Mouse (Mus musculus): ENCODE measurements around the gene Sec14l4. TPM values are rescaled to one million over a fixed set of nuclear protein-coding genes. Genes with fewer than 3 reads are reported as not detected.

Gene Sec14l4
- polyA plus RNA-seq, 1 experiment from 2014 or later = not detected

- no peak overlapping the region for H3K27ac ChIP-seq (replicated peaks)
- 20% methylated on average over 5 of the region's 5 CpGs for WGBS
These were observed 22.3 kb downstream of the Sec14l4 start for GRCm38 (mm10) chr11:4053586-4053985.

GRCm38 (mm10) chr11:4060866-4061575, 29.8 kb downstream of the Sec14l4 start:
- Histone ChIP-seq H3K36me3 (no peaks in the 10 kb centered on the region), H3K4me3 (no peak overlapping the region), H3K4me1 (replicated peaks) (no peaks in the 10 kb centered on the region), H3K4me2 (no peak overlapping the region), H3K27ac (replicated peaks) (no peak overlapping the region), H3K27me3 (no peaks in the 10 kb centered on the region; the same call in 1 of the 2 replicates), H3K9ac (no peak overlapping the region), H3K9me3 (no peaks in the 10 kb centered on the region)
- WGBS = 80% methylated on average over 5 of the region's 5 CpGs
- no peak for ATAC-seq (ENCODE audit: low read depth)

More at GRCm38 (mm10) chr11:4053586-4053985, 22.3 kb downstream of the Sec14l4 start:
- Histone ChIP-seq H3K9me3 (peaks cover 1% of the 10 kb centered on the region; the same call in 1 of the 2 replicates), H3K4me3 (no peak overlapping the region), H3K4me2 (no peak overlapping the region), H3K4me1 (replicated peaks) (no peaks in the 10 kb centered on the region), H3K9ac (no peak overlapping the region), H3K27me3 (no peaks in the 10 kb centered on the region), H3K36me3 (no peaks in the 10 kb centered on the region)
- ATAC-seq (ENCODE audit: low read depth) = no peak

DNA sequence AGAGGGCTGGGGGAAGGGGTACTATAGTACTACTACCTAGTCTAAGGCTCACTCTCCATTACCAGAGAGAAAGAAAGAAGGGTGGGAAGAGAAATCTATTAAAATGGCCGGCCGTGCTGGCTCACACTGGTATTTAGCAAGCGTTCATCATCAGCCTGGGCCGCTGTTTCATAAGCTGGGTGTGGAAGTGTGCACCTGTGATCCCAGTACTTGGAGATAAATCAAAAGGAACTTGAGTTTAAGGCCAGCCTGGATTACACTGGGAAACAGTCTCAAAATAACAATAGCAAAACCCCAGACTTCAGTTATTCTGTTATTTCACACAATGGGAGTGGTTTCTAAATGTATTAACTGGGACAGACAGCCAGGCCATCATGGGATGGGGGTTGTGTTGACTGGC, 31.3 kb downstream of the Sec14l4 start:
- H3K27ac ChIP-seq (replicated peaks) = no peak overlapping the region
- H3K9ac ChIP-seq = no peak overlapping the region
- no peak overlapping the region for H3K4me3 ChIP-seq
- no peaks in the 10 kb centered on the region for H3K36me3 ChIP-seq
- ATAC-seq (ENCODE audit: low read depth) = no peak
- H3K4me2 ChIP-seq = no peak overlapping the region
- no peaks in the 10 kb centered on the region for H3K4me1 ChIP-seq (replicated peaks)
- H3K27me3 ChIP-seq = no peaks in the 10 kb centered on the region; the same call in 1 of the 2 replicates
- WGBS = 88% methylated on average over 4 of the region's 4 CpGs
- no peaks in the 10 kb centered on the region for H3K9me3 ChIP-seq

DNA sequence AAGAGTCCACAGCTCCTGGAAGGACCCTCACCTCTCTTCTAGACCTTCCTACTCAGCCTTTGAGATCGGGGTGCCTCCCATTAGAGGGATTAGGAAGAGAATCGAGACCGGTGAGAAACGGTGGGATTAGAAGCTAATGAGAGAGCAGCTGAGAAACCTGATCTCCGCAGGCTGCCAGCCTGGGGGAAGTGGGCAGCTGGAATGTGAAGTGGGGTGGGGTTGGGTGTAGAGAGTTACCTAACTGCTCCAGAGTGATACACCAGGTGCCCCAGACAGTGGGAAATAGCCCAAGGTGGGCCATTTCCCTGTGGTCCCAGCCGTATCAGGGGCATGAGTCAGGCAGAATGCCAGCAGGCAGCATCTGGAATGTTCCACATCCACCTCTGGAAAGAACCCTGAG, 31.7 kb downstream of the Sec14l4 start:
- no peaks in the 10 kb centered on the region for H3K9me3 ChIP-seq
- H3K4me3 ChIP-seq = no peak overlapping the region
- H3K36me3 ChIP-seq = no peaks in the 10 kb centered on the region
- no peak overlapping the region for H3K4me2 ChIP-seq
- no peaks in the 10 kb centered on the region for H3K4me1 ChIP-seq (replicated peaks)
- no peak overlapping the region for H3K9ac ChIP-seq
- WGBS = 80% methylated on average over 6 of the region's 6 CpGs
- no peak overlapping the region for H3K27ac ChIP-seq (replicated peaks)
- ATAC-seq (ENCODE audit: low read depth) = no peak
- H3K27me3 ChIP-seq = no peaks in the 10 kb centered on the region; the same call in 1 of the 2 replicates

GRCm38 (mm10) chr11:4064627-4065122, 33.4 kb downstream of the Sec14l4 start, which contains the start of gene Sec14l3:
Gene Sec14l3 (plus strand): TSS chr11:4064841.
- Histone ChIP-seq H3K4me2 (no peak within 1 kb of the TSS), H3K9me3 (no peaks in the 10 kb centered on the region), H3K36me3 (no peaks in the 10 kb centered on the region), H3K4me1 (replicated peaks) (no peaks in the 10 kb centered on the region), H3K27ac (replicated peaks) (no peak within 1 kb of the TSS), H3K9ac (no peak within 1 kb of the TSS), H3K27me3 (no peaks in the 10 kb centered on the region; the same call in 1 of the 2 replicates), H3K4me3 (no peak within 1 kb of the TSS)
- 64% methylated on average over 5 of the region's 5 CpGs for WGBS
- no peak for ATAC-seq (ENCODE audit: low read depth)

DNA sequence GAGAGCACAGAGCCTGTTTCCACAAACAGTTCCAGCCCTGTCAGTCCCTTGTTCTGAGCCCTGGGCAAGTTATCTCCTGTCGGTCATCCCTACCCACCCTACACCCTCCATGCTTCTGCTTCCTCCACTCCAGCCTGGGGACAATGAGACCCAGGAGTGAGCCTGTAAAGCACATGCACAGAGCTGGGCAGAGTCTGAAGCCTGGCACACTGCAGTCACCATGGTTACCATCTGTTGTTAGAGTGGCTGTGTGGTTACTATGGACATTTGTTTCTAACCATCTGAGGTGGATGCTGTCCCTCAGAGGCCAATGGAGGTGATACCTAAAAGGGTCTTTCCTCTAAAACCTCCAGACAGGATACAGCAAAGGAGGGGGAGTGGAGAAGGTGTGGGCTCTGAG, 38.4 kb downstream of the Sec14l4 start:
- H3K4me3 ChIP-seq = no peak overlapping the region
- no peak overlapping the region for H3K9ac ChIP-seq
- H3K27me3 ChIP-seq = no peaks in the 10 kb centered on the region; the same call in 1 of the 2 replicates
- ATAC-seq (ENCODE audit: low read depth) = no peak
- no peaks in the 10 kb centered on the region for H3K36me3 ChIP-seq
- H3K4me2 ChIP-seq = no peak overlapping the region
- H3K27ac ChIP-seq (replicated peaks) = no peak overlapping the region
- whole genome bisulfite sequencing = 81% methylated on average over 1 of the region's 1 CpGs
- H3K4me1 ChIP-seq (replicated peaks) = no peaks in the 10 kb centered on the region
- H3K9me3 ChIP-seq = no peaks in the 10 kb centered on the region

DNA sequence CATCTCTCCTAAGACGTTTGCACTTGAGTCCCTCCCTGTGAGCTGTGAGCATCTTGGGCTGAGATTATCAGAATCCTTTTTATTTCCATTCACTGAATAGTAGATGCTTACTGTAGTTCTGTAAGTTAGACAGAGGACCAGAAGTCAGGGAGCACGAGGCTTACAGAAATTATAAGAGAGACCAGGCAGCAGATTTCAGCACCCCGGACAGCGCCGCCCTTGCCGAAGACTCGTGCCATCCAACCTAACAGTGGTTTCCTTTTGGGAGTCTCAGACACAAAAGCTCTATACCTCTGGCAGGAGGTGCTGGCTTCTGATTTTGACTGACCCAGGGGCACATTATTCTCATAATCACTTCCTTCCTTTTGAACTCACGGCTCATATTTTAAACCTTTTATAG, 45.4 kb downstream of the Sec14l4 start:
- Histone ChIP-seq H3K27me3 (0 out of 2 replicates have a peak, but pooled peaks cover 6% of the 10 kb centered on the region), H3K27ac (replicated peaks) (no peak overlapping the region), H3K9me3 (no peaks in the 10 kb centered on the region), H3K4me3 (no peak overlapping the region), H3K4me1 (replicated peaks) (no peaks in the 10 kb centered on the region), H3K4me2 (no peak overlapping the region), H3K36me3 (no peaks in the 10 kb centered on the region), H3K9ac (no peak overlapping the region)
- 14% methylated on average over 8 of the region's 8 CpGs for WGBS
- no peak for ATAC-seq (ENCODE audit: low read depth)

DNA sequence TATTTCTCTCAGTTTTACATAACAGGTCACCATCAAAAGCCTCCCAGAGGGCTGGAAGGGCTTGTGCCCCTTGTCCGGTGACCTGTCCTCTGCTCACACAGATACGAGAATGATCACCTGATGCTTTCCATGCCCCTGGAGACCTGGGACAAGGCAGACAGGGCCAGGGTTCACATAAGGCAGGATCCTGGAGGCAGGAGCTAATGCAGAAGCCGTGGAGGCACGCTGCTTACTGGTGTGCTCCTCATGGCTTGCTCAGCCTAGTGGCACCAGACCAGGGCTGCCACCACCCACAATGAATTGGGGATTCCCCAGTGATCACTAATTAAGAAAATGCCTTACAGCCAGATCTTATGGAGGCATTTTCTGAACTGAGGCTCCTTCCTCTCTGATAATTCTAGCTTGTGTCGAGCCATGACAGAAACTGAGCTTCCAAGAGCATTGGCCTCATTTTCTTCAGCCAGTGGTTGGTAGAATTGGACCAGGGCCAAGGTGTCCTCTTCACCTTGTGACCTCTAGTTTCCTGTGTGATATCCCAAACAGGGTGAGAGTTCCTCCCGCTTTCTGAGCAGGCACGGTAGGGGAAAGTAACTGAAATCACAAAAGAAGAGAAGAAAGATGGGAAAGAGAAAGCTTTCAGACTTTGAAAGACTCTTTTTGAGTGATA, 47.1 kb downstream of the Sec14l4 start:
- Histone ChIP-seq H3K4me3 (no peak overlapping the region), H3K9me3 (no peaks in the 10 kb centered on the region), H3K4me1 (replicated peaks) (no peaks in the 10 kb centered on the region), H3K27me3 (0 out of 2 replicates have a peak, but pooled peaks cover 6% of the 10 kb centered on the region), H3K36me3 (no peaks in the 10 kb centered on the region), H3K9ac (no peak overlapping the region), H3K27ac (replicated peaks) (no peak overlapping the region), H3K4me2 (no peak overlapping the region)
- WGBS = 81% methylated on average over 7 of the region's 7 CpGs
- ATAC-seq (ENCODE audit: low read depth) = no peak

DNA sequence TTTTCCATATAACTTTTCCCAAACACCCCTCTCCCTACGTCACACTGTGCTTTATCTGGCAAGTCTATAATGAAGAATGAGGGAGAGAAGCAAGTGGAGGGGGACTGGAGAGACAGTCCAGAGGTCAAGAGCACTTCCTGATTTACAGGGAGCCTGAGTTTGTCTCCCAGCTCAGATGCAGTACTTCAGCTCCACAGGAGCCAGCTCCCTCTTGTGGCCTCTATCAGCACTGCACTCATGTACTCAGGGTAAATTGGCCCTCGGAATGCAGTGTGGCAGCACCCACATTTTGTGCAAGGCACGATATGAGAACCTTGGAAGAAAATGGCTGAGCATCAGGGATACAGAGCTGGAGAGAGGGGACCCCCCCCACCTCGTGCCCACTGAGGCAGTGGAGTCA, 49.0 kb downstream of the Sec14l4 start:
- no peak for ATAC-seq (ENCODE audit: low read depth)

GRCm38 (mm10) chr11:4083316-4084078, 52.2 kb downstream of the Sec14l4 start:
- ATAC-seq (ENCODE audit: low read depth) = peak; percentile 50; the same call in 1 of the 2 replicates
- peaks cover 10% of the 10 kb centered on the region; the same call in 1 of the 2 replicates for H3K4me1 ChIP-seq (replicated peaks)
- 31% methylated on average over 5 of the region's 5 CpGs for WGBS
- H3K9ac ChIP-seq = no peak overlapping the region
- no peak overlapping the region for H3K4me2 ChIP-seq
- no peaks in the 10 kb centered on the region for H3K27me3 ChIP-seq
- H3K36me3 ChIP-seq = no peaks in the 10 kb centered on the region
- no peak overlapping the region for H3K4me3 ChIP-seq
- H3K27ac ChIP-seq (replicated peaks) = no peak overlapping the region
- no peaks in the 10 kb centered on the region for H3K9me3 ChIP-seq

More for the DNA sequence above, 49.0 kb downstream of the Sec14l4 start:
- H3K9ac ChIP-seq = no peak overlapping the region
- H3K4me1 ChIP-seq (replicated peaks) = no peaks in the 10 kb centered on the region
- WGBS = 18% methylated on average over 4 of the region's 4 CpGs
- H3K27ac ChIP-seq (replicated peaks) = no peak overlapping the region
- no peaks in the 10 kb centered on the region for H3K36me3 ChIP-seq
- no peaks in the 10 kb centered on the region for H3K9me3 ChIP-seq
- 0 out of 2 replicates have a peak, but pooled peaks cover 6% of the 10 kb centered on the region for H3K27me3 ChIP-seq
- H3K4me3 ChIP-seq = no peak overlapping the region
- H3K4me2 ChIP-seq = no peak overlapping the region

- no peak overlapping the region for H3K4me2 ChIP-seq
- no peak for ATAC-seq (ENCODE audit: low read depth)
- H3K9me3 ChIP-seq = 0 out of 2 replicates have a peak, but pooled peaks cover 6% of the 10 kb centered on the region
- 43% methylated on average over 1 of the region's 1 CpGs for WGBS
- no peak overlapping the region for H3K27ac ChIP-seq (replicated peaks)
- no peak overlapping the region for H3K9ac ChIP-seq
- H3K4me1 ChIP-seq (replicated peaks) = peaks cover 10% of the 10 kb centered on the region; the same call in 1 of the 2 replicates
- H3K36me3 ChIP-seq = peaks cover 7% of the 10 kb centered on the region; the same call in 1 of the 2 replicates
- H3K4me3 ChIP-seq = no peak overlapping the region
- H3K27me3 ChIP-seq = no peaks in the 10 kb centered on the region
These were observed 55.0 kb downstream of the Sec14l4 start for GRCm38 (mm10) chr11:4086246-4086645.
